Mouse (Mus musculus): ENCODE measurements around the gene Vmn1r237.
A peak's percentile ranks its signal among the peaks of the same experiment; 100 is the strongest.

The Vmn1r237 gene

DNA sequence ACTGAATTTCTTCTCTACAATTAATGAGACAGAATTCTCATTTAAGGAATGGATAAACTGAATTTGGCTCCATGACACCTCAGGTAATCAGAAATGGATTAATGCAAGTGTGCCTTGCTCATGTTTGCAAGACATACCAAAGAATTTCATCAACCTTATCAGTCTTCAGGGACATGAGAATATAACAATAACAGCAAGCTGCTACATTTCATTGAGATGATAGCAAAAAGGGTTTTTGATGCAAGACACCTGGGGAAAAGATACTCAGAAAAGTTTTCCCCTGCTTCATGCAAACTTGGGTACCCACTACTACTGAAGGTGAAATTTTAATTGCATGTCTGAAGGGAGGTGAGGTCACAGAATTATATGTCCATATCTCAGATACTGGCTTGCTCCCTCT lies at the start of gene Vmn1r237:
Gene Vmn1r237 (plus strand): TSS at position 301 of the 400 bp plus-strand sequence.
- DNase-seq (ENCODE audit: low read depth, low spot score), result no peak

- DNase-seq (ENCODE audit: low read depth, low spot score), result peak; percentile 15
These were observed 39.6 kb upstream of the Vmn1r237 start for GRCm38 (mm10) chr17:21272103-21272502.

GRCm38 (mm10) chr17:21282642-21283041 lies 29.0 kb upstream of the Vmn1r237 start, which contains the start of gene Vmn1r236:
Gene Vmn1r236 (plus strand): TSS chr17:21282942.
- no peak for DNase-seq (ENCODE audit: low read depth, low spot score)

DNA sequence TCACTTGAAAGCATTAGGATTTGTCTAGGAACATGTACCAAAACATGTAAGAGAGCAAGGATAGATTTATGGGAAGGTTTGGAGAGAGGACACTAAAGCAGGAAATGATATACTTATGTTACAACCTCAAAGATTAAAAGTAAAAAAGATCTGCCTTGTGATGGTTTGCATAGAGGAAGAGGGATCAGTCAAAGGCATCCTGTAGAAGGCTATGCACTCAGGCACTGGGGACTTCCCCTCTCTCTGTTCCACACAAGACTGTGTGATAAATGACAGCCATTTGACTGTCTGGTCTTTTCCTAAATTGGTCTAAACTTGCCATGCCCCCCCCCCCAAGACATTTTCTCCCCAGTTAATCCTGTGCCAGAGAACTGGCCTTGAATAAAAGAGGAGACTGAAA lies 27.3 kb upstream of the Vmn1r237 start:
- DNase-seq (ENCODE audit: low read depth, low spot score), result no peak

- DNase-seq (ENCODE audit: low read depth, low spot score), result no peak
These were observed 22.0 kb upstream of the Vmn1r237 start for GRCm38 (mm10) chr17:21289695-21290094.
